ENCODE assay signal across 18 mouse cellular contexts in genomic region chr5:138735201-138735757, GRCm38 (mm10).
"Had no signal": no experiment of that assay in that cellular context is flagged by ENCODE, and none has a peak within 500 bp of the region (broad histone marks: within the 10 kb centered on the region; RNA-seq: fewer than 3 reads in every experiment).

No protein-coding gene starts in this region.

- H3K27ac ChIP-seq: midbrain, embryonic 10.5 days; midbrain, embryonic 13.5 days; midbrain, embryonic 15.5 days; neural tube, embryonic 13.5 days; neural tube, embryonic 15.5 days had no signal

- DNase-seq: liver, postnatal 0 days; lung, embryonic 14.5 days; lung, postnatal 10 days; lung, postnatal 4 days; retina, postnatal 1 day; right cerebral cortex, adult 18-20 months; right cerebral cortex, postnatal 25 days; right cerebral cortex, postnatal 4 days; spleen, adult 18-20 months; thymus, adult 18-20 months; thymus, postnatal 14 days; thymus, postnatal 36 days had no signal

- H3K4me3 ChIP-seq: midbrain, embryonic 10.5 days; midbrain, embryonic 13.5 days; midbrain, embryonic 15.5 days; myocyte; neural tube, embryonic 13.5 days; neural tube, embryonic 15.5 days had no signal

- ATAC-seq: liver, postnatal 0 days; midbrain, embryonic 13.5 days; midbrain, embryonic 15.5 days had no signal
